Mouse (Mus musculus) hindbrain, embryonic 15.5 days (tissue): ENCODE results near the gene Kctd13. TPM values are rescaled to one million over a fixed set of nuclear protein-coding genes. Genes with fewer than 3 reads are reported as not detected.
A peak's percentile ranks its signal among the peaks of the same experiment; 100 is the strongest.

Source experiments
- ATAC-seq: fragments of 200-750 bp; cut with Nextera tagmentation; 2 replicates; pipeline ENCODE4 v1.8.0; 2017; ENCODE audit warnings: low read depth, moderate number of reproducible peaks, moderate TSS enrichment; ENCODE audit not compliant: low FRiP score
- H3K27ac ChIP-seq: fragments of 300-500 bp; sonication (generic); replicated peaks from 2 replicates; pipeline ENCODE4 v1.5.1; 2015; ENCODE audit warnings: mild to moderate bottlenecking, inconsistent platforms
- H3K27me3 ChIP-seq: fragments of 300-500 bp; sonication (generic); 2 replicates; pipeline ENCODE4 v1.6.1; 2015; ENCODE audit warnings: control low read depth, inconsistent platforms
- H3K36me3 ChIP-seq: fragments of 300-500 bp; sonication (generic); 2 replicates; pipeline ENCODE4 v1.6.1; 2015; ENCODE audit warnings: control low read depth, inconsistent platforms
- H3K4me1 ChIP-seq: fragments of 300-500 bp; sonication (generic); replicated peaks from 2 replicates; pipeline ENCODE4 v1.6.1; 2015; ENCODE audit warnings: control low read depth, inconsistent platforms
- H3K4me2 ChIP-seq: fragments of 300-500 bp; sonication (generic); 2 replicates; pipeline ENCODE4 v1.6.1; 2015; ENCODE audit warnings: moderate library complexity, mild to moderate bottlenecking, inconsistent platforms
- H3K4me3 ChIP-seq: fragments of 300-500 bp; sonication (generic); 2 replicates; pipeline ENCODE4 v1.5.1; 2015; ENCODE audit warnings: mild to moderate bottlenecking, inconsistent platforms
- H3K9ac ChIP-seq: fragments of 300-500 bp; sonication (generic); 2 replicates; pipeline ENCODE4 v1.6.1; 2015; ENCODE audit warnings: inconsistent platforms
- H3K9me3 ChIP-seq: fragments of 300-500 bp; sonication (generic); 2 replicates; pipeline ENCODE4 v1.6.1; 2016; ENCODE audit warnings: control low read depth, inconsistent platforms
- WGBS: fragments of 180-500 bp; shearing (Covaris S2); methylation state at CpG from one replicate; pipeline ENCODE4 v1.1.7; 2015; 5-methylcytosine and 5-hydroxymethylcytosine counted together
- polyA plus RNA-seq: library from polyadenylated mRNA; unstranded; fragments of >200 nt; fragmentation: Nextera tagmentation; extraction: Ambion mirVana; gene quantifications from 2 replicates; pipeline ENCODE4 v1.2.1, GENCODE M21; 2015

Kctd13 gene
- polyA plus RNA-seq, 1 experiment from 2014 or later = 130 TPM

DNA sequence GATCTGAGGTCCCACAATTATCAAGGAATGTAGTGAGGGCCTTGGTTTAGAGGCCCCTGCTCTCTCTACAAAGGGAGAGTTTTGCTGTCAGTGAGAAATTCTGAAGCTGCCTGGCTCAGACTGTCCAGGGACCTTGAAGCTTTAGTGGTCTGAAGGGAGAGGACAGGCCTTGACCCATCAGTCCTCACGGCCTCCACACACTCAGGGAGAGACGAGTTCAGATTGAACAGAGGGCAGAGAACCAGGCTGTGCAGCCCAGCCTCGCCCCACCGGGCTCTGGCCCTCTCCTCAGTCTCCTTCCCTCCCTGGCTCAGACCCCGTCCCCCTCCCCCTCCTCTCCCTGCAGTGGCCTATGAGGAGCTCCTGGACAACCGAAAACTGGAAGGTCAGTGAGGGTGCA is 38.7 kb downstream of the Kctd13 start:
- 57% methylated on average over 5 of the region's 6 CpGs for WGBS
- Histone ChIP-seq H3K36me3 (peaks cover 81% of the 10 kb centered on the region), H3K9ac (no peak overlapping the region)

DNA sequence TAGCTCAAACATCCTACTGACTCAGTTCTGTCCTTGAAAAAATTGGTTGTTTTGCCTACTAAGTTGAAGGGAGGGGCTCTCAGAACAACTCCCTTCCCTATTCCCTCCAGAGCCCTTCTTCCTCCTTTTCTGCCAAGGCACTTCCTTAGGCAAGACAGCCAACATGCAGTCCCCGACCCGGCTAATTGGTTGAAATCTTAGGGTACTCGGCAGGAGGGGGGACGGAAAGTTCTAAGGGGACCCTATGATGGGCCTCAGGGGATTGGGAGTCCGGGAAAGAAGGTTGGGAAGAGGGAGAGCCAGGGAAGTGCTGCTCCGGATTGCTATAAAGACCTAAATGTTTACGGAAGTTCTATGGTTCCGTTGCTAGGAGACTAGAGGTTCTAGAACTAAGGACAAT is 46.8 kb downstream of the Kctd13 start:
- Histone ChIP-seq H3K27me3 (no peaks in the 10 kb centered on the region), H3K9me3 (no peaks in the 10 kb centered on the region), H3K9ac (no peak overlapping the region), H3K4me2 (peak overlapping the region; percentile 71), H3K36me3 (peaks cover 36% of the 10 kb centered on the region), H3K27ac (peak overlapping the region; percentile 99), H3K4me3 (peak overlapping the region; percentile 99), H3K4me1 (peaks cover 16% of the 10 kb centered on the region)
- 15% methylated on average over 8 of the region's 8 CpGs for WGBS
- no peak for ATAC-seq

More for the DNA sequence above, 38.7 kb downstream of the Kctd13 start:
- ATAC-seq = no peak
- no peak overlapping the region for H3K4me2 ChIP-seq
- no peak overlapping the region for H3K4me3 ChIP-seq
- 0 out of 2 replicates have a peak, but pooled peaks cover 2% of the 10 kb centered on the region for H3K27me3 ChIP-seq
- no peak overlapping the region for H3K27ac ChIP-seq
- H3K4me1 ChIP-seq = no peaks in the 10 kb centered on the region
- no peaks in the 10 kb centered on the region for H3K9me3 ChIP-seq

DNA sequence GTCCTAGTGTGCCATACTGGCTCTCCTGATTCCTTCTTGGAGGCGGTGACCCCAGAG is 47.0 kb downstream of the Kctd13 start, which contains the start of gene Cdipt:
Cdipt (plus strand) TSS at position 22 of the 57 bp plus-strand sequence.
- Histone ChIP-seq H3K4me2 (peak within 1 kb of the TSS; percentile 71), H3K4me3 (peak within 1 kb of the TSS; percentile 99), H3K9me3 (no peaks in the 10 kb centered on the region), H3K27ac (peak within 1 kb of the TSS; percentile 99), H3K4me1 (peaks cover 16% of the 10 kb centered on the region), H3K9ac (peak within 1 kb of the TSS; percentile 100), H3K36me3 (peaks cover 33% of the 10 kb centered on the region), H3K27me3 (no peaks in the 10 kb centered on the region)
- no peak for ATAC-seq
- WGBS = 15% methylated on average over 1 of the region's 1 CpGs

DNA sequence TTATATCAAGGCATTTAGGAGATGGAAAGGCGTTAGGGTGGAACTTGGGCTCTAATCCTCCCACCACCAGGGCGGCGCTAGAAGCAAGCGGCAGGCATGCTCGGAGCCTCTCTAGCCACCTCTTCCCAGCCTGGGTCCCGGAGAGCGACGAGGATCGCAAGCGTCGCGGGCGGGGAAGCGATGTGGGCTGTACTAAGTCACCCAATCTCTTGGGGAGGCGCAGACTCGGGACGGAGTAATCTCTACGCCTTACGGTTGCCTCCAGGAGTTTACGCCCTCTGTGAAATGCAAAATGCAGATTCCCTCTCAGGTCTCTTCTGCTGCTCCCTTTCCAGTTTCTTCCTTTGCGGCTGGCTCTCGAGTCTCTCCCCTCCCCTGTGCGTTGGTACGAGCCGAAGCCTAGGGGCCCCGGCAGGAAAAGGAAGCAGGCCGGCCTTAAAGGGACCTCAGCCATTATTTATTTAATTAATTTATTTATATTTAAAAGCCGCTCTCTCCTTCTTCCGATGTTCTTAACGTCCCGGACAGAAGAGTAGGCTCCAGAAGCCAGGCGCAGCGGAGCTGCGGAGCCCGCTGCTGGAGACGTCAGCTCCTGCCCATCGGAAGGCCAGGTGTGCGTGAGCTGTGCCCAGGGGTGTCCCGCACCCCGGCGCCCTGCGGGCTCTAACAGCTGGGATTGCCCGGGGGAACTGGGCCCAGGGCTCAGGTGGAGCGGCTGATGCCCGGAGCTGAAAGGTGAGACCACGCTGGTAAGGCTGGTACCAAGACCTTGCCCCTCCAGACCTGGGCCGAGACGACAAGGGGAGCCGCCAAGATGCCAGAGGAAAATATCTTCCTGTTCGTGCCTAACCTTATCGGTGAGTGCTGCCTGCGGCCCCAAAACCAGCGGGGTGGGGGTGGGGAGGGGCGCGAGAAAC is 47.5 kb downstream of the Kctd13 start, which contains the start of gene Cdiptos:
Cdiptos (minus strand) TSS at position 149 of the 917 bp plus-strand sequence.
- under 1% methylated on average over 55 of the region's 55 CpGs for WGBS
- Histone ChIP-seq H3K27me3 (no peaks in the 10 kb centered on the region), H3K4me2 (peak within 1 kb of the TSS; percentile 71), H3K9me3 (no peaks in the 10 kb centered on the region), H3K4me1 (peaks cover 16% of the 10 kb centered on the region), H3K9ac (peak within 1 kb of the TSS; percentile 100), H3K4me3 (peak within 1 kb of the TSS; percentile 99), H3K36me3 (peaks cover 33% of the 10 kb centered on the region), H3K27ac (peak within 1 kb of the TSS; percentile 99)
- peak; percentile 95 for ATAC-seq

DNA sequence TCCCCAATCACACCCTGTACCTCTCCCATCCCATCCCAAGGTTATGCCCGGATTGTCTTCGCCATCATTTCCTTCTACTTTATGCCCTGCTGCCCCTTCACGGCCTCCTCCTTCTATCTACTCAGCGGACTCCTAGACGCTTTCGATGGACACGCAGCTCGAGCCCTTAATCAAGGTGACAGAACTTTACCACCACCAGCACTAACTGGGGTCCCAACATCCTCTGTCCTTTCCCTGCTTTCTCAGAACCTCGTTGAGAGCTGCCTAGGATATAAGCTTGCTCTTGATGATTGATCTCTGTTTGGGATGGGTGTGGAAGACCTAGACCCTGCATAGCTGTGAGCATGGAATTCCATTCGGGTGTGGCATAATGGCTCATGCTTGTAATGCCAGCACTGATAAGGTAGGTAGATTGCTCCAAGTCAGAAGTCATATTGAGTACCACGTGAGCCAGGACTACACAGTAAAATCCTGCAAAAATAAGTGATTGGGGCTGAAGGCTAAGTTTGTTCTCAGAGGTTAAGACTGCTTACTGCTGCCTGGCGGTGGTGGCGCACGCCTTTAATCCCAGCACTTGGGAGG is 48.3 kb downstream of the Kctd13 start:
- no peaks in the 10 kb centered on the region for H3K27me3 ChIP-seq
- peak overlapping the region; percentile 100 for H3K9ac ChIP-seq
- peak overlapping the region; percentile 99 for H3K4me3 ChIP-seq
- H3K9me3 ChIP-seq = no peaks in the 10 kb centered on the region
- H3K36me3 ChIP-seq = peaks cover 27% of the 10 kb centered on the region
- no peak for ATAC-seq
- peaks cover 16% of the 10 kb centered on the region for H3K4me1 ChIP-seq
- WGBS = 30% methylated on average over 14 of the region's 14 CpGs
- peak overlapping the region; percentile 99 for H3K27ac ChIP-seq
- H3K4me2 ChIP-seq = peak overlapping the region; percentile 71

DNA sequence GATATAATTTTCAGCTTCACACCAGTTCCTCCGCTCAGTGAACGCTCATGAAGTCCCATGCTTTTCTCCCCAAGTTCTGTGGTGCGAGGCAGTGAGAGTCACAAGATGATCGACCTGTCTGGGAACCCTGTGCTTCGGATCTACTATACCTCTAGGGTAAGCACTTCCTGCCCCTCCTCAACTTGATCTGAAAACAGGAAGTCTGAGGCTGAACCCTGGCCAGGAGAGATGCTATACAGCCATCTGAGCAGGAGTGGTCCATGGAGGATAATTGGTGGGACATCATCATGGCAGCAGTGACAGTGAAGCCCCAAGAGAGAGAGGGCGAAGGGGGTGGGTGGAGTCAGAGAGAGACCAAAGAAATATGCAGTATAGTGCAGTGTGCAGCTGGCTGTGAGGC is 50.2 kb downstream of the Kctd13 start:
- Histone ChIP-seq H3K36me3 (peaks cover 23% of the 10 kb centered on the region; the same call in 1 of the 2 replicates), H3K4me3 (no peak overlapping the region), H3K4me2 (no peak overlapping the region), H3K27me3 (no peaks in the 10 kb centered on the region), H3K9me3 (no peaks in the 10 kb centered on the region), H3K9ac (no peak overlapping the region), H3K4me1 (peaks cover 16% of the 10 kb centered on the region), H3K27ac (no peak overlapping the region)
- WGBS = 87% methylated on average over 6 of the region's 6 CpGs
- ATAC-seq = no peak

DNA sequence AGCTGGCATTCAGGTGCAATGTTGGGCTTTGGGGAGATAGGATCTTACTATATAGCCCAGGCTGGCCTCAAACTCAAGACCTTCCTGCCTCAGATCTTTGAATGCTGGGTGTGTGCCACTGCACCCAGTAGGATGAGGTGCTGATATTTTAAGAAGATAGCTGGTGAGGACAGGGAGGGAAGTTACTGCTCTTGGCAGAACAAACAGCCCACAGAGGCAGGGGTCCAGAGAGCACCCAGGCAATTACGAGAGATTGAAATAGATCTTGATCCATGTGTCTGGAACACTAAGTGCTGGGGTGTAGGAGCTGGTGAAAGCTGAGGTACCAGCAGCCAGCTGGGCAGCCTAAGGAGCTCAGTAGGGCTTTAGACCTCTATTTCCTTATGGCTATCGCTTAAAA is 52.9 kb downstream of the Kctd13 start:
- Histone ChIP-seq H3K4me2 (no peak overlapping the region), H3K27ac (no peak overlapping the region), H3K9ac (no peak overlapping the region), H3K36me3 (peaks cover 23% of the 10 kb centered on the region; the same call in 1 of the 2 replicates), H3K27me3 (no peaks in the 10 kb centered on the region), H3K4me1 (peaks cover 12% of the 10 kb centered on the region), H3K4me3 (no peak overlapping the region), H3K9me3 (no peaks in the 10 kb centered on the region)
- WGBS = 94% methylated on average over 2 of the region's 2 CpGs
- ATAC-seq = no peak

DNA sequence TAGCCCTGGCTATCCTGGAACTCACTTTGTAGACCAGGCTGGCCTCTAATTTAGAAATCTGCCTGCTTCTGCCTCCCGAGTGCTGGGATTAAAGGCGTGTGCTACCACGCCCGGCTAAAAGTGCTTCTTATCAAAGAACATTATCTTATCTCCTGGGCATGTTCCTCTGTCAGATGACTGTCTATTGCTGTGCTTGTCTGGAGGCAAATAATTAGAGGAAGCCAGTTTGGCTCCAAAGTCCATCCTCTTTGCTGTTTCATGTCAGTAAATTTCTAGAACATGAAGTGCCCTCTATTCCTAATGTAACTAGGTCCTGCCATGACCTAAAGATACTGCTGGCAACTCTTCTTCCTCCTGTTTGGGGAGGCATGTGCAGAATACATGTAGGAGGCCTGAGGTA is 53.4 kb downstream of the Kctd13 start:
- peaks cover 10% of the 10 kb centered on the region for H3K4me1 ChIP-seq
- no peaks in the 10 kb centered on the region for H3K27me3 ChIP-seq
- WGBS = 87% methylated on average over 4 of the region's 4 CpGs
- no peaks in the 10 kb centered on the region for H3K9me3 ChIP-seq
- no peak for ATAC-seq
- peaks cover 23% of the 10 kb centered on the region; the same call in 1 of the 2 replicates for H3K36me3 ChIP-seq
- no peak overlapping the region for H3K4me3 ChIP-seq
- H3K4me2 ChIP-seq = no peak overlapping the region
- no peak overlapping the region for H3K9ac ChIP-seq
- H3K27ac ChIP-seq = no peak overlapping the region

DNA sequence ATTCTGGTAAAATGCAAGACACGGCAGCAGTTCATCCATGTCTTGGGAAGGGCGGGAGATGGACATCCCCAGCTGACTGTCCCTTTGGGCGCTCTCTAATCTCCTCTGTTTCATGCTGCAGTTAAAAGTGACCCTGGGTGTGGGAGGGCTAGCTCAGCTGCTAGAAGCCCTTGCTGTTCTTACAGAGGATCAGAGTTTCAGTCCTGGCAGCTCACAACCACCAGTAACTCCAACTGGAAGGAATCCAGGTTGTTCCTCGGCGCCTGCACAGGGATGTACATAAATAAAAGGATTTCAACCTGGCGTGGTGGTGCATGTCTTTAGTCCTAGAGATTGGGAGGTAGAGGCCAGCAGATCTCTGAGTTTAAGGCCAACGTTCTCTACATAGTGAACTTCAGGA is 54.4 kb downstream of the Kctd13 start:
- no peak overlapping the region for H3K27ac ChIP-seq
- H3K4me2 ChIP-seq = no peak overlapping the region
- ATAC-seq = no peak
- no peaks in the 10 kb centered on the region for H3K4me1 ChIP-seq
- H3K36me3 ChIP-seq = peaks cover 23% of the 10 kb centered on the region; the same call in 1 of the 2 replicates
- WGBS = 87% methylated on average over 7 of the region's 7 CpGs
- H3K9ac ChIP-seq = no peak overlapping the region
- no peaks in the 10 kb centered on the region for H3K9me3 ChIP-seq
- no peaks in the 10 kb centered on the region for H3K27me3 ChIP-seq
- H3K4me3 ChIP-seq = no peak overlapping the region

DNA sequence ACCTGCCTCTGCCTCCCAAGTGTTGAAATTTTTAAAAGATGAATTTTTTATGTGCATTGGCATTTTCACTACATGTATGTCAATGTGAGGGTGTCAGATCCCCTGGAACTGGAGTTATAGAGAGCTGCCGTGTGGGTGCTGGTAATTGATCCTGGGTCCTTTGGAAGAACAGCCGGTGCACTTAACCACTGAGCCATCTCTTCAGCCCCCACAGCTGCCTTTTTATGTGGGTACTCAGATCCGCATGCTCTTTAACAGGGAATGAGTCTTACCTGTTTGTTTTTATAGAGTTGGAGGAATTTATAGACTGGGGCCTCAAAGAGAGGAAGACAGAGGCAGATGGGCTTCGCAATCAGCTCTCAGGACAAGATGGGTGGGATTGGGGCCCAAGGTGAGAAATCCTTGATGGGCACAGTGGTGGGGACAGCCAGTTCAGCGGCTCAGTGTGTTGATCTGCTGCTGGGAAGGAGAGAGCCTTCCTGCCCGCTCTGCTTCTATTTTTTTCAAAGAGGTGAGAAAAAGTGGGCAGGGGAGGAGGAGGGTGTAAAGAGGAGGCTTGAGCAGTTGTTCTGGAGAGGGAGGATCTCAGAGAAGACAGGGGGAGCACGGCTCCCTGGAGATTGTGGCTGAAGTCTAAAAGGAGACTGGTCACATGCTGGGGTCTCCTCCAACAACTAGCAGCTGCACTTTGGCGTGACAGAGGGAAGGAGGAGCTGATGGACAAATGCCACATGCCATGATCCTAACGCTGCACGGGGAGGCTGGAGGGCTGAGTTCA is 56.2 kb downstream of the Kctd13 start:
- no peaks in the 10 kb centered on the region for H3K27me3 ChIP-seq
- H3K4me3 ChIP-seq = no peak overlapping the region
- H3K27ac ChIP-seq = no peak overlapping the region
- H3K9ac ChIP-seq = no peak overlapping the region
- H3K4me1 ChIP-seq = no peaks in the 10 kb centered on the region
- WGBS = 65% methylated on average over 10 of the region's 10 CpGs
- H3K36me3 ChIP-seq = peaks cover 12% of the 10 kb centered on the region; the same call in 1 of the 2 replicates
- ATAC-seq = no peak
- no peak overlapping the region for H3K4me2 ChIP-seq
- H3K9me3 ChIP-seq = no peaks in the 10 kb centered on the region

DNA sequence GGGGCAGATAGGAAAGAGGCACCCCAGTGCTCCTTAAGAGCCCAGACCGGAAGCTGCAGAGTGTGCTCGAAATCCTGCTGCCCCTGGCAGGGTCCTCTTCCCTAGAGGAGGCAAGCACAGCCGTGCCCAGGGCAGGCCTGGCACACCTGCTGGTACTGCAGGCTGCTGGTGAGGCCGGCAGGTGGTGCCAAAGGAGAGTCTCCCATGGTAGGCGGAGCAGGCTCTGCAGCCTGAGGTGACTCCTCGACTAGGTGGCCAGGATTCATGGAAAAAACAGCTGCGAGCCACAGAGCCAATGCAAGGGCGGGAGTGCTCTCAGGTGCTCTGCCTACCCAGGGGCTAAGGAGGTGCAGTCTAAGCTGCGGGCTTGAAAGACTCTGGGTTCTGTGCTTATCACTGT is 57.6 kb downstream of the Kctd13 start:
- no peak overlapping the region for H3K4me2 ChIP-seq
- H3K36me3 ChIP-seq = 0 out of 2 replicates have a peak, but pooled peaks cover 1% of the 10 kb centered on the region
- no peaks in the 10 kb centered on the region for H3K9me3 ChIP-seq
- H3K4me3 ChIP-seq = no peak overlapping the region
- H3K9ac ChIP-seq = no peak overlapping the region
- H3K4me1 ChIP-seq = no peaks in the 10 kb centered on the region
- WGBS = 53% methylated on average over 9 of the region's 9 CpGs
- ATAC-seq = no peak
- no peaks in the 10 kb centered on the region for H3K27me3 ChIP-seq
- H3K27ac ChIP-seq = no peak overlapping the region

DNA sequence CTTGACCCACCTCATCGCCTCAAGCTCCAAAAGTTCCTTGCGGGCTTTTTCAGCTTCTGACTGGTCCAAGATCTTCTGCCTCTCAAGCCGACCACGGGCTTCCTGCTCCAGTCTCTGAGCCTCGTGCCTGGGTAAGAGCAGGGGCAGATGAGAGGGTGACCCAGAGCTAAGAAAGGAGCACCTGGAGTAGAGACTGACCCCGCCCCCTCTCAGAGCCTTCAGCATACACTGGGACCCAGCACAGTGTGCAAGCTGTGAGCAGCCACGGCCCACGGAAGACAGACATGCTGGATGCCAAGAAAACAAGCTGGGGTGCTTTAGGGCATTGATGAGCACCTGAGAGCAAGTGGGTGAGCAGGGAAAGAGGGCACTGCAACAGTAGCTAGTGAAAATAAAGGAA is 60.1 kb downstream of the Kctd13 start:
- H3K27me3 ChIP-seq = no peaks in the 10 kb centered on the region
- 66% methylated on average over 8 of the region's 8 CpGs for WGBS
- no peak overlapping the region for H3K4me2 ChIP-seq
- no peak overlapping the region for H3K4me3 ChIP-seq
- H3K36me3 ChIP-seq = no peaks in the 10 kb centered on the region
- H3K9ac ChIP-seq = no peak overlapping the region
- no peak for ATAC-seq
- no peak overlapping the region for H3K27ac ChIP-seq
- H3K9me3 ChIP-seq = no peaks in the 10 kb centered on the region
- no peaks in the 10 kb centered on the region for H3K4me1 ChIP-seq
